ENCODE assay signal across 23 mouse cellular contexts in genomic region chr9:116327080-116327479, GRCm38 (mm10).
"Had no signal": no experiment of that assay in that cellular context is flagged by ENCODE, and none has a peak within 500 bp of the region (broad histone marks: within the 10 kb centered on the region; RNA-seq: fewer than 3 reads in every experiment).

No protein-coding gene starts in this region.

- DNase-seq: cerebellum, adult 9-11 months; cerebellum, postnatal 10 days; cerebellum, postnatal 14 days; cerebellum, postnatal 36 days; embryo, embryonic 11 days; forebrain, postnatal 0 days; gastrocnemius, adult 2 months; gastrocnemius, postnatal 10 days; gastrocnemius, postnatal 14 days; gastrocnemius, postnatal 25 days; gastrocnemius, postnatal 36 days; heart, adult 18-20 months; heart, adult 2 months had no signal

- H3K9me3 ChIP-seq: embryonic facial prominence, embryonic 10.5 days; embryonic facial prominence, embryonic 12.5 days; embryonic facial prominence, embryonic 13.5 days; embryonic facial prominence, embryonic 15.5 days; forebrain, embryonic 10.5 days; forebrain, embryonic 12.5 days; forebrain, embryonic 13.5 days; forebrain, embryonic 15.5 days; heart, embryonic 10.5 days had no signal

- H3K4me1 ChIP-seq: embryonic facial prominence, embryonic 12.5 days; forebrain, embryonic 12.5 days; forebrain, embryonic 13.5 days; forebrain, embryonic 15.5 days had no signal

- H3K4me3 ChIP-seq: embryonic facial prominence, embryonic 10.5 days; embryonic facial prominence, embryonic 12.5 days; embryonic facial prominence, embryonic 13.5 days; embryonic facial prominence, embryonic 15.5 days; erythroblast, embryonic 14.5 days; forebrain, embryonic 10.5 days; forebrain, embryonic 12.5 days; forebrain, embryonic 13.5 days; forebrain, embryonic 15.5 days; gastrocnemius, adult 2 months; heart, adult 2 months; heart, embryonic 10.5 days had no signal

- H3K27me3 ChIP-seq: embryonic facial prominence, embryonic 12.5 days; embryonic facial prominence, embryonic 13.5 days; embryonic facial prominence, embryonic 15.5 days; forebrain, embryonic 12.5 days; forebrain, embryonic 13.5 days; forebrain, embryonic 15.5 days had no signal

- H3K36me3 ChIP-seq: embryonic facial prominence, embryonic 10.5 days; embryonic facial prominence, embryonic 12.5 days; embryonic facial prominence, embryonic 13.5 days; embryonic facial prominence, embryonic 15.5 days; forebrain, embryonic 10.5 days; forebrain, embryonic 12.5 days; forebrain, embryonic 15.5 days; heart, embryonic 10.5 days had no signal

- H3K27ac ChIP-seq: embryonic facial prominence, embryonic 10.5 days; embryonic facial prominence, embryonic 12.5 days; embryonic facial prominence, embryonic 13.5 days; embryonic facial prominence, embryonic 15.5 days; forebrain, embryonic 10.5 days; forebrain, embryonic 12.5 days; forebrain, embryonic 13.5 days; forebrain, embryonic 15.5 days; heart, embryonic 10.5 days had no signal

- H3K9ac ChIP-seq: embryonic facial prominence, embryonic 12.5 days; embryonic facial prominence, embryonic 13.5 days; embryonic facial prominence, embryonic 15.5 days; forebrain, embryonic 12.5 days; forebrain, embryonic 13.5 days; forebrain, embryonic 15.5 days; forebrain, postnatal 0 days had no signal

- H3K4me2 ChIP-seq: embryonic facial prominence, embryonic 12.5 days; embryonic facial prominence, embryonic 13.5 days; embryonic facial prominence, embryonic 15.5 days; forebrain, embryonic 12.5 days; forebrain, embryonic 13.5 days; forebrain, embryonic 15.5 days had no signal
